Mouse (Mus musculus): Measurements from ENCODE around the gene Cyp4f15.

GRCm38 (mm10) chr17:32658246-32658645 is 27.2 kb upstream of the Cyp4f15 start:
- no peak for TF ChIP-seq POLR2A (IDR thresholded peaks at IDR 0.05; ENCODE audit: low read depth, low read length)
- no peak for TF ChIP-seq CTCF (IDR thresholded peaks at IDR 0.05; ENCODE audit: extremely low read depth, insufficient read depth, insufficient read length, insufficient replicate concordance)

Data from spleen, adult 2 months (tissue).